Mouse (Mus musculus) midbrain, embryonic 13.5 days (tissue): Measurements from ENCODE around the gene Lingo3. TPM values are rescaled to one million over a fixed set of nuclear protein-coding genes. Genes with fewer than 3 reads are reported as not detected.

Experiments used
- ATAC-seq: fragments of 200-750 bp; cut with Nextera tagmentation; 2 replicates; pipeline ENCODE4 v1.8.0; 2017; ENCODE audit warnings: mild to moderate bottlenecking, moderate TSS enrichment, moderate library complexity
- H3K27ac ChIP-seq: fragments of 300-500 bp; sonication (generic); 2 replicates; pipeline ENCODE4 v1.5.1; 2015; ENCODE audit warnings: inconsistent platforms, mild to moderate bottlenecking, moderate library complexity
- H3K27me3 ChIP-seq: fragments of 300-500 bp; sonication (generic); 2 replicates; pipeline ENCODE4 v1.6.1; 2015; ENCODE audit warnings: mild to moderate bottlenecking, inconsistent platforms
- H3K36me3 ChIP-seq: fragments of 300-500 bp; sonication (generic); 2 replicates; pipeline ENCODE4 v1.6.1; 2015; ENCODE audit warnings: mild to moderate bottlenecking, inconsistent platforms
- H3K4me1 ChIP-seq: fragments of 300-500 bp; sonication (generic); replicated peaks from 2 replicates; pipeline ENCODE4 v1.6.1; 2015; ENCODE audit warnings: inconsistent platforms
- H3K4me2 ChIP-seq: fragments of 300-500 bp; sonication (generic); replicated peaks from 2 replicates; pipeline ENCODE4 v1.6.1; 2015; ENCODE audit warnings: moderate library complexity, mild to moderate bottlenecking, inconsistent platforms
- H3K4me3 ChIP-seq: fragments of 300-500 bp; sonication (generic); replicated peaks from 2 replicates; pipeline ENCODE4 v1.5.1; 2015; ENCODE audit warnings: mild to moderate bottlenecking, inconsistent platforms
- H3K9ac ChIP-seq: fragments of 300-500 bp; sonication (generic); replicated peaks from 2 replicates; pipeline ENCODE4 v1.6.1; 2015; ENCODE audit warnings: mild to moderate bottlenecking, inconsistent platforms
- H3K9me3 ChIP-seq: fragments of 300-500 bp; sonication (generic); 2 replicates; pipeline ENCODE4 v1.6.1; 2016; ENCODE audit warnings: mild to moderate bottlenecking, inconsistent platforms
- WGBS: fragments of 180-500 bp; shearing (Covaris S2); methylation state at CpG from one replicate; pipeline ENCODE4 v1.1.7; 2015; 5-methylcytosine and 5-hydroxymethylcytosine counted together
- polyA plus RNA-seq: library from polyadenylated mRNA; unstranded; fragments of >200 nt; fragmentation: Nextera tagmentation; extraction: Ambion mirVana; gene quantifications from 2 replicates; pipeline ENCODE4 v1.2.1, GENCODE M21; 2015

Lingo3 gene
- polyA plus RNA-seq, 1 experiment from 2014 or later = 1.5 TPM

DNA sequence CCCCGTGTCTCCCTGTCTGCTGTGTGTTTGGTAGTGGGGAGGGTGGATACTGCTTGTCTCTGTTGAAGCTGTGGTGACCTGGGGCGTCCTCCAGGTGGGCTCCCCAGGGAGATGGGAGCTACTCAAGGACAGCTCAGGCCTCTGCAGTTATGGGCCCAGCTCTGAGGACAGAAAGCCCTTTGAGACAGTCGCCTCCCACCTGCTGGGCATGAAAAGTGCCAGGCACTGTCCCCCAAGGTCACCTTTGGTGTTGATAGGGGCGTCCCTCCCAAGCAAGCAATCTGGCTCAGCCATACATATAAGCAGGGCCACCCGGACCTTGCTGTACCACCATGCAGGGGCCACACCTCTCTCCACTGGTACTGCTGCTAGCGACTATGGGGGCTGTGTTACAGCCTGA is 38.9 kb downstream of the Lingo3 start, which contains the start of gene Amh:
TSS of gene Amh (plus strand) at position 328 of the 400 bp plus-strand sequence.
- 0 out of 2 replicates have a peak within 1 kb of the TSS, but pooled peaks have one; percentile 84 for H3K4me2 ChIP-seq

DNA sequence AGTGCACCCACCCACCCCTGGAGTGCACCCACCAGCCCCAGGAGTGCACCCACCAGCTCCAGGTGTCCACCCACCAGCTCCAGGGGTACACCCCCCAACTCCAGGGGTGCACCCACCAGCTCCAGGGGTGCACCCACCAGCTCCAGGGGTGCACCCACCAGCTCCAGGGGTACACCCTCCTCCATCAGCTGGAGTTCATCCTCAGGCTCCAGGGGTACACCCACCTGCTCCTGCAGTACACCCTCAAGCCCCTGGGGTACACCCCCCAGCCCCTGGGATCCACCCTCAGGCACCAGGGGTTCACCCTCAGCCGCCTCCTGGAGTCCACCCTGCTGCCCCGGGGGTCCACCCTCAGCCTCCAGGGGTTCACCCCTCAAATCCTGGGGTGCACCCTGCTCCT is 39.5 kb downstream of the Lingo3 start:
- H3K36me3 ChIP-seq = peaks cover 46% of the 10 kb centered on the region
- H3K9ac ChIP-seq = no peak overlapping the region
- no peak overlapping the region for H3K4me2 ChIP-seq
- peaks cover 36% of the 10 kb centered on the region for H3K27me3 ChIP-seq
- no peak for ATAC-seq
- H3K4me1 ChIP-seq = peaks cover 50% of the 10 kb centered on the region
- no peak overlapping the region for H3K4me3 ChIP-seq
- no peak overlapping the region for H3K27ac ChIP-seq
- WGBS = 97% methylated on average over 2 of the region's 2 CpGs
- H3K9me3 ChIP-seq = no peaks in the 10 kb centered on the region

More for the DNA sequence above, 38.9 kb downstream of the Lingo3 start, which contains the start of gene Amh:
- Histone ChIP-seq H3K4me3 (0 out of 2 replicates have a peak within 1 kb of the TSS, but pooled peaks have one; percentile 46), H3K36me3 (peaks cover 46% of the 10 kb centered on the region), H3K9ac (peak within 1 kb of the TSS; percentile 78; the same call in 1 of the 2 replicates), H3K4me1 (peaks cover 47% of the 10 kb centered on the region), H3K9me3 (no peaks in the 10 kb centered on the region), H3K27ac (no peak within 1 kb of the TSS), H3K27me3 (peaks cover 42% of the 10 kb centered on the region)
- WGBS = 73% methylated on average over 6 of the region's 6 CpGs
- no peak for ATAC-seq

DNA sequence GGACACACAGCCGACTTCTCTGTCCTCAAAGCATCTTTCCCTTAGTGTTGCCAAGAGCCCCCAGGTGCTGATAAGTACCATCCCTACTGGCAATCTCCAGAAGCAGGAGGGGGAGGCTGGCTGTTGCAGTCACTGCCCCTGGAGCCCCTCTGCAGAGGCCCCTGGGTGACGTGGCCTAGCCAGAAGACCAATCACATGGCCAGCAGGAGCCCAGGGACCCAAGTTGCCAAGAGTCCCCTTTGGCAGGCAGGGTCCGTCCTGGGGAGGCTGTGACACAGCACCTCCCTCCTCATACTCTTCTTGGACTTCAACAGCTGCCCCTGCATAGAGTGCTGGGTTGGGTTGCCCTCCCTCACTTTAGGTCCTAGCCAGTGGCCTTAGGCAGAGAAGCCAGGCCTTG is 40.8 kb downstream of the Lingo3 start:
- H3K4me1 ChIP-seq = peaks cover 40% of the 10 kb centered on the region
- H3K9ac ChIP-seq = no peak overlapping the region
- H3K27me3 ChIP-seq = peaks cover 23% of the 10 kb centered on the region
- H3K36me3 ChIP-seq = peaks cover 46% of the 10 kb centered on the region
- 90% methylated on average over 3 of the region's 3 CpGs for WGBS
- no peak overlapping the region for H3K4me2 ChIP-seq
- no peaks in the 10 kb centered on the region for H3K9me3 ChIP-seq
- ATAC-seq = no peak
- no peak overlapping the region for H3K4me3 ChIP-seq
- H3K27ac ChIP-seq = no peak overlapping the region

DNA sequence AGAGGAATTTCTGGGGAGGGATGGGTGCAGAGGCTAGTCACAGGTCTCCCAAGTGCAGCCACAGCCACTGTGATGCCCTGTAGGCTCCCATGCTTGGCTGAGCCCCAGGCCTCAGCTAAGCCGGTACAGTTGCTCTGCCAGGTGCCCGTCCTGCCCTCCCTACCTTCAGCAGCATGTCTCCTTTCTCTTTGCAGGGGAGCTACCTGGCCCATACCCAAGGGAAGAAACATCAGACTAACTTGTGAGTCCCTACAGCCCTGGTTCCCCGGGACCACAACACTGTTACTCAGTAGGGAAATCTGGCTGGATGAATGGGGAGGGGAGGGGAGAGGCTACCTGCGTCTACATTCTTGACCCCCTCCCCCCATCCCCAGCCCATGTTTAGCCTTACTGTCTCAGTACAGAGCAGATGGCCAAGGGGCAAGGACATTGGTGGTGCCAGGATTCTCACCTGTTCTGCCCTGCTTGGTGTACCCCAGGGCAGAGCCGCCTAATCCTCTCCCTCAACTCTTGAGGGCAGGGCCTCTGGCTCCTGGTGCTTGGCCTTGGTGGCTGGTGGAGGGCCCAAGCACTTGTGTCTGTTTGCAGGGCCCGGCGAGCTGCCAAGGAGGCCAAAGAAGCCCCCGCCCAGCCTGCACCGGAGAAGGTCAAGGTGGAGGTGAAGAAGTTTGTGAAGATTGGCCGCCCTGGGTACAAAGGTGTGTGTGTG is 41.5 kb downstream of the Lingo3 start:
- Histone ChIP-seq H3K9ac (no peak overlapping the region), H3K4me2 (no peak overlapping the region), H3K27ac (no peak overlapping the region), H3K4me3 (no peak overlapping the region), H3K36me3 (peaks cover 46% of the 10 kb centered on the region), H3K4me1 (peaks cover 35% of the 10 kb centered on the region), H3K27me3 (peaks cover 22% of the 10 kb centered on the region), H3K9me3 (no peaks in the 10 kb centered on the region)
- ATAC-seq = no peak
- 91% methylated on average over 10 of the region's 10 CpGs for WGBS

DNA sequence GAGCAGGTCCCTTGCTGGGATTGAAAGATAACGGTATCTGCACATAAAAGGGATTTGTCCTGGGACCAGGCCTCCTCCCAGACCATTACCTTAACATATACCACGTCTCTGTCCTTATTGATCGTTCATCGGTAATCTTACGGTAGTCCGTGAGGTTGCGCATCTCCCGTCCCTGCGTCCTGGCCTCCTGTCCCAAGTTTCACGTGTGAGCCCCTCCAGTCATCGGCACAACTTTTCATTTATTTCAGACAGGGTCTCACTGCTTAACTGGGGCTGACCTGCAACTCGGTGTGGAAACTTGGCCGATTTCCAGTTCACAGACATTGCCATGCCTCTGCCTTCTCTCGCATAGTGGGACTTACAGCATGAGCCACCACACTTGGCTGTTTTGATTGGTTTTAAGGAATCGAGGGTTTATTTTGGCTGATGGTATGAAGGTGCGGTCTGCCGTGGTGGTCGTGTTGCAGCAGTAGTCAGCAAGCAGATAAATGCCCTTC is 44.7 kb downstream of the Lingo3 start:
- H3K9ac ChIP-seq = peak overlapping the region; percentile 96
- no peaks in the 10 kb centered on the region for H3K27me3 ChIP-seq
- no peak for ATAC-seq
- H3K27ac ChIP-seq = peak overlapping the region; percentile 95
- 3% methylated on average over 18 of the region's 18 CpGs for WGBS
- H3K9me3 ChIP-seq = no peaks in the 10 kb centered on the region
- H3K4me2 ChIP-seq = peak overlapping the region; percentile 99
- H3K4me3 ChIP-seq = peak overlapping the region; percentile 95
- peaks cover 37% of the 10 kb centered on the region for H3K4me1 ChIP-seq
- peaks cover 59% of the 10 kb centered on the region for H3K36me3 ChIP-seq

DNA sequence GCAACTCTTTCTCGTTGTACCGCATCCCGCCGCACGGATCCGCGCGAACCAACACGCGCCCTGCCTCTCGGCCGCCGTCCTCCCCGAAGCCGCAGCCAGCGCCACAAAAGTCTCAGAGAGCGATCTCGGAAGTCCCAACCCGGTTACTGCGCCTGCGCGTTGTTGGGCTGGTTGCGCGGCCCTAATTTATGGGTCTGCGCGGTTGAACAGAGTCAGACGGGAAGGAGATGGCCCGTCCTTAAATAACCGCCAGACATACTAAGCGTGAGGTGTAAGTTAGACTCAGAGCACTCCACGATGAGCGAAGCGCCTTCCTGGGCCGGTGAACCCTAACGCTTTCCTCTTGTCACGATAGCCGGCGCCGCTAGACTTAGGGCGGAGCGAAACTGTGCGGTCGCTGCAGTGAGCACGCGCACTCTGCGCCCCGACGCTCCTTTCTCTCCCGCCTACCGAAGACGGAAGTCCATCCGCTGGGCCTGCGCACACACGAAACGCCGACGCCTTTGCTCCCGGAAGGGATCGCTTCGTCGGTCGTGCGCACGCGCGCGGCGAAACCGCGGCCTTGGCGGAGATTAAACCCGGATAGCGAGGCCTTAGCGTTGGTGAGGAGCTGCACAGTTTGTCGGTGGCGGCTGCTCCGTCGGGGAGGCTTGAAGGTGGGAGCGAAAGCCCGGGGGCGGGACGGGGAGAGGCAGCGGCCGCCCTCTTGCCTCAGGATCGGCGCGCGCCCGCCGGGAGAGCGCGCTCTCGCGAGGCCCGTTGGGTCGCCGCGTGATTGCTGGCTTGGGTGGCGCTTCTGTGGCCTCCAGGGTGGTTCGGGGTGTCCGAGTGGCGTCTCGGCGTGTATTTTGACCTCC is 45.5 kb downstream of the Lingo3 start, which contains the start of the genes Sf3a2 and Plekhj1:
TSS of gene Sf3a2 (plus strand) at position 49 of the 857 bp plus-strand sequence.
TSS of gene Plekhj1 (minus strand) at position 477 of the 857 bp plus-strand sequence.
- H3K9me3 ChIP-seq = no peaks in the 10 kb centered on the region
- peak; percentile 93 for ATAC-seq
- under 1% methylated on average over 104 of the region's 104 CpGs for WGBS

DNA sequence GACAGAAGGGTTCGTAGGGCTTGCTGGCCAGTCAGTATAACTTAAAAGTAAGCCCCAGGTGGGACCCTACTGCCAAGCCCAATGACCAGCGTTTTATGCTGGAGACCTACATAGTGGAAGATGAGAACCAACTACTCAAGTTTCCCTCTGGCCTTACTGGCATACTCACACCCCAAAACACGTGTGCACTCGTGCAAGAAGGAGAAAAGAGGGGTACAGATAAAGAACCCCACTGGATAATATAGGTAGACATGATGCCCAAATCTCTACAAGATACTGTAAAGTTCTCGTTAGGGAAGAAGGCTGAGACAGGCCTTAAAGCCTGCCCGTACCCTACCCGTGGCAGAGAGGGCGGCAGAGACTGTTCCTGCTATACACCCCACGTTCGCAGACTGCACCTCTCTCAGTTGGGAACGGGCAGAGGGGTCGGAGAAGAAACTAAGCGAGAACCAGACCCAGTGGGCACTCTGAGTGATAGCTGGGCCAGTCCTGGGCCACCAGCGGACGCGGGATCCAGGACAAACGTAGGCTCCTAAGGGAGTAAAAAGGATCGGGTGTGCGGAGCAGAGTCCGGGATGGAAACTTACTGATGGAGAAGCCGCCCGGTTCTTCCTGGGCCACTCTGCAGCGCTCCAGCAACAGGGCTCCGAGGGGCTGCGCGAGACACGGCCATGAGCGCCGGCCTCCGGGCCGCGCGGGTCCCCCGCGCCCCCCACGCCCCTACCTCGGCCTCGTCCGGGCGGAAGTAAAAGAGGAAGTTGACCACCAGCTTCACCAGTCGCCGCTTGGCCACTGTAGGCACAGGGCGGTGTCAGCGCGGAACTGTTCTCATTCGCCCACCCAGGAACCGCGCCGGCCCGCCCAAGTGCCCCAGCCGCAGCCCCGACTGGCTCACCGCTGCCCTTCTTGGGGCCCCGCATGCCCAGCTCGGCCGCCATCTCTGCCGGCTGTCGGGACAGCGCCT is 46.4 kb downstream of the Lingo3 start:
- WGBS = 4% methylated on average over 59 of the region's 59 CpGs

More for the DNA sequence above, 45.5 kb downstream of the Lingo3 start, which contains the start of the genes Sf3a2 and Plekhj1:
- Histone ChIP-seq H3K4me3 (peak within 1 kb of the TSS; percentile 95), H3K9ac (peak within 1 kb of the TSS; percentile 96), H3K36me3 (peaks cover 59% of the 10 kb centered on the region), H3K4me1 (peaks cover 37% of the 10 kb centered on the region), H3K27ac (peak within 1 kb of the TSS; percentile 95), H3K27me3 (no peaks in the 10 kb centered on the region), H3K4me2 (peak within 1 kb of the TSS; percentile 99)

DNA sequence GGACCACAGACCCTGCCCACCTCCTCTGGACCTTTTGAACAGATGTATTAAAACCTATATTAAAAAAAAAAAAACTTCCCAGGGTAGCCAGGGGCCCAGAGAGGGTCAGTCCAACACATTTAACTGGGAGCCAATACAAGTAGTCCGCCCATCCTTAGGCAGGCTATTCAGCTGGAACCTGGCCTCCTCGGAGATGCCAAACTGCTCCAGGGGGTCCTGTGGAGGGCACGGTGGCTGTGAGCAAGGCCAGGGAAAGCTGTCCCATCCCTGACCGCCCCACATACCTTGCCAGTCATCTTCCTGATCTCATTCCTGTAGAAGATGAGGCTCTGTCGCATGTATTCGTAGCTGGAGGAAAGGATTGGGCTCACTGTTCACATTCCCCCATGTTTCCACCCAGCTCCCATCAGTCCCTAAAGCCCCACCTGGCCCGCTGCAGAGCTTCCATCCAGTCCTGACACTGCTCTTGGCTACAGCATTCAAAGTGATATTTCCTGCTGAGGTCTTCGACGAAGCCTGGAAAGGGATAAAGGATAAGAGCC is 47.5 kb downstream of the Lingo3 start:
- H3K27ac ChIP-seq = no peak overlapping the region
- peak overlapping the region; percentile 96; the same call in 1 of the 2 replicates for H3K9ac ChIP-seq
- 86% methylated on average over 9 of the region's 9 CpGs for WGBS
- H3K4me3 ChIP-seq = peak overlapping the region; percentile 95
- ATAC-seq = no peak
- no peaks in the 10 kb centered on the region for H3K27me3 ChIP-seq
- H3K36me3 ChIP-seq = peaks cover 59% of the 10 kb centered on the region
- H3K4me1 ChIP-seq = peaks cover 37% of the 10 kb centered on the region
- no peaks in the 10 kb centered on the region for H3K9me3 ChIP-seq
- peak overlapping the region; percentile 99 for H3K4me2 ChIP-seq

More for the DNA sequence above, 46.4 kb downstream of the Lingo3 start:
- Histone ChIP-seq H3K27ac (peak overlapping the region; percentile 95), H3K4me1 (peaks cover 37% of the 10 kb centered on the region), H3K4me3 (peak overlapping the region; percentile 95), H3K9ac (peak overlapping the region; percentile 96), H3K27me3 (no peaks in the 10 kb centered on the region), H3K9me3 (no peaks in the 10 kb centered on the region), H3K4me2 (peak overlapping the region; percentile 99), H3K36me3 (peaks cover 59% of the 10 kb centered on the region)
- ATAC-seq = peak; percentile 74

DNA sequence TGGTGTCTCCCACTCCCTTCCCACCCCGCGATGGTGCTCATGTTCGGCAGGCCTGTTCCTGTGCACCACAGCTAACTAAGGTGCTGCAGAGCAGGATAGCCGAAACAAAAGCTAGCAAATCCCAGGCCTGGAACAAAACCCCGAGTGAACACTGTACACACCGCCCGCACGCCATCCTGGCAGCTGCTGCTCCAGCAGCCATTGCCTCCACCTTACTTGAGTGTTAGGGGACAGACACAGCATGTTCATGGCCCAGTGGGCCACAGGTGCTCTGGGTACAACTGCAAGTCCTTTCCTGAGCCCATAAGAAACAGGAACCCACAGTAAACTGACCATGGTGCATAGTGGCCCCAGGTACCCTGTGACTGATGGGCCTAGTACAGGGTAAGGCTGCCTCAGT is 49.1 kb downstream of the Lingo3 start:
- peaks cover 69% of the 10 kb centered on the region for H3K36me3 ChIP-seq
- H3K4me2 ChIP-seq = no peak overlapping the region
- H3K27me3 ChIP-seq = no peaks in the 10 kb centered on the region
- H3K27ac ChIP-seq = no peak overlapping the region
- no peaks in the 10 kb centered on the region for H3K9me3 ChIP-seq
- no peak overlapping the region for H3K9ac ChIP-seq
- H3K4me3 ChIP-seq = no peak overlapping the region
- 94% methylated on average over 8 of the region's 8 CpGs for WGBS
- no peak for ATAC-seq
- H3K4me1 ChIP-seq = peaks cover 27% of the 10 kb centered on the region

DNA sequence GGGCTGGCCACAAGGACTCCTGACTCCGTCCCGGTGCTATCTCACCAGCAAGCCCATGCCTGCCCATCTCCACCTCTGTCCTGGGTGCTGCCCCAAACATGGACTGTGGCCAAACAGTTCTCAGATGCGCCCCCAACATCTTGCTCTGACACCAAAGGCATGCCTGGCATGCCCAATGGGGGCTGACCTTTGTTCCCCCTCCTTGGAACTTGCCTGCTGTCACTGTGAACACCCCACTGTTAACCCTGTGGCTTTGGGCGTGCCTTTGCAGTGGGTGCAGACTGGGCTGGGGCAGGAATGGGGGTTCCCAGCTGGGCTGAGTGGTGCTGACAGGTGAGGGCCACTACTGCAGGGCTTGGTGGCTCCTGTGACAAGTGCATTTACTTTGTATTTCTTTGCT is 50.0 kb downstream of the Lingo3 start:
- Histone ChIP-seq H3K9me3 (no peaks in the 10 kb centered on the region), H3K27ac (no peak overlapping the region), H3K4me2 (no peak overlapping the region), H3K9ac (no peak overlapping the region), H3K4me3 (no peak overlapping the region), H3K27me3 (no peaks in the 10 kb centered on the region), H3K4me1 (peaks cover 20% of the 10 kb centered on the region), H3K36me3 (peaks cover 78% of the 10 kb centered on the region)
- WGBS = 85% methylated on average over 4 of the region's 4 CpGs
- ATAC-seq = no peak
